Mouse (Mus musculus) limb, embryonic 14.5 days (tissue): ENCODE results near the gene Cep350. TPM values are rescaled to one million over a fixed set of nuclear protein-coding genes. Genes with fewer than 3 reads are reported as not detected.

Source experiments
- ATAC-seq: fragments of 200-750 bp; cut with Nextera tagmentation; 2 replicates; pipeline ENCODE4 v1.8.0; 2017; ENCODE audit warnings: low read depth, moderate number of reproducible peaks, moderate TSS enrichment; ENCODE audit not compliant: low FRiP score
- DNase-seq: peaks from one replicate; pipeline ENCODE4 v3.0.0-alpha.2; 2015; ENCODE audit warnings: low spot score
- H3K27ac ChIP-seq: fragments of 300-500 bp; sonication (generic); replicated peaks from 2 replicates; pipeline ENCODE4 v1.5.1; 2014; ENCODE audit warnings: low read depth, mild to moderate bottlenecking, low read length, moderate library complexity, mixed read lengths
- H3K27me3 ChIP-seq: fragments of 300-500 bp; sonication (generic); 2 replicates; pipeline ENCODE4 v1.6.1; 2014; ENCODE audit warnings: low read length, mixed read lengths; ENCODE audit not compliant: control insufficient read depth, insufficient read depth
- H3K36me3 ChIP-seq: fragments of 300-500 bp; sonication (generic); 2 replicates; pipeline ENCODE4 v1.6.1; 2014; ENCODE audit warnings: mild to moderate bottlenecking, low read length, moderate library complexity, mixed read lengths; ENCODE audit not compliant: control insufficient read depth, insufficient read depth
- H3K4me1 ChIP-seq: fragments of 300-500 bp; sonication (generic); 2 replicates; pipeline ENCODE4 v1.6.1; 2014; ENCODE audit warnings: antibody characterized with exemption, low read length, mixed read lengths; ENCODE audit not compliant: control insufficient read depth, insufficient read depth
- H3K4me2 ChIP-seq: fragments of 300-500 bp; sonication (generic); replicated peaks from 2 replicates; pipeline ENCODE4 v1.6.1; 2014; ENCODE audit warnings: low read depth, mild to moderate bottlenecking, low read length, moderate library complexity; ENCODE audit not compliant: severe bottlenecking
- H3K4me3 ChIP-seq: fragments of 300-500 bp; sonication (generic); replicated peaks from 2 replicates; pipeline ENCODE4 v1.5.1; 2014; ENCODE audit warnings: low read length
- H3K9ac ChIP-seq: fragments of 300-500 bp; sonication (generic); 2 replicates; pipeline ENCODE4 v1.6.1; 2014; ENCODE audit warnings: mild to moderate bottlenecking, low read depth, low read length, moderate library complexity; ENCODE audit not compliant: severe bottlenecking
- H3K9me3 ChIP-seq: fragments of 300-500 bp; sonication (generic); 2 replicates; pipeline ENCODE4 v1.6.1; 2016; ENCODE audit warnings: low read length; ENCODE audit not compliant: control insufficient read depth
- POLR2A ChIP-seq: fragments of 200-500 bp; IDR thresholded peaks from 2 replicates; pipeline ENCODE4 v1.8.0; 2012; ENCODE audit warnings: inconsistent platforms, mild to moderate bottlenecking, moderate library complexity, borderline replicate concordance; ENCODE audit not compliant: insufficient read depth, insufficient read length; ENCODE audit errors: extremely low read depth
- WGBS: fragments of 180-500 bp; shearing (Covaris S2); extraction: QIAGEN DNeasy Blood & Tissue Kit; methylation state at CpG from one replicate; pipeline ENCODE4 v1.1.7; 2014; 5-methylcytosine and 5-hydroxymethylcytosine counted together
- polyA plus RNA-seq, 2 experiments: library from polyadenylated mRNA; depleted of rRNA in 1 of 2; stranded (reverse) in 1 of 2; unstranded in 1 of 2; fragments of >200 nt; fragmentation: Nextera tagmentation in 1 of 2; extraction: Ambion mirVana in 1 of 2; gene quantifications; 2 replicates each; pipeline versions ENCODE4 v1.2.1 to v1.2.3; 2012 to 2014

Cep350 gene
- polyA plus RNA-seq, 2 experiments = 10.9 to 13.4 TPM

- Histone ChIP-seq H3K27ac (no peak overlapping the region), H3K4me2 (no peak overlapping the region), H3K9ac (no peak overlapping the region), H3K27me3 (no peaks in the 10 kb centered on the region), H3K4me3 (no peak overlapping the region), H3K36me3 (peaks cover 33% of the 10 kb centered on the region), H3K4me1 (no peaks in the 10 kb centered on the region), H3K9me3 (no peaks in the 10 kb centered on the region)
- 94% methylated on average over 5 of the region's 5 CpGs for WGBS
- ATAC-seq = no peak
- DNase-seq = no peak
- TF ChIP-seq POLR2A = no peak
These were observed 177.2 kb downstream of the Cep350 start for GRCm38 (mm10) chr1:155795791-155796233.

Other genes starting within 250 kb of the Cep350 start
- gene Lhx4, start 221.6 kb downstream of the Cep350 start, polyA plus RNA-seq (2012; rRNA removed) = not detected in 2 replicates
- not detected in 2 replicates for gene Lhx4, start 221.6 kb downstream of the Cep350 start, polyA plus RNA-seq (2014; fragmentation: Nextera tagmentation; extraction: Ambion mirVana)
- gene Qsox1, start 160.4 kb downstream of the Cep350 start, polyA plus RNA-seq (2012; rRNA removed) = 65.6 and 83.1 TPM in 2 replicates
- gene Qsox1, start 160.4 kb downstream of the Cep350 start, polyA plus RNA-seq (2014; fragmentation: Nextera tagmentation; extraction: Ambion mirVana) = 15.0 and 16.1 TPM in 2 replicates
- 94.4 and 107 TPM in 2 replicates for gene Tor1aip2, start 62.1 kb upstream of the Cep350 start, polyA plus RNA-seq (2012; rRNA removed)
- 121 and 123 TPM in 2 replicates for gene Tor1aip2, start 62.1 kb upstream of the Cep350 start, polyA plus RNA-seq (2014; fragmentation: Nextera tagmentation; extraction: Ambion mirVana)
- 22.4 and 27.2 TPM in 2 replicates for gene Tor1aip1, start 63.2 kb upstream of the Cep350 start, polyA plus RNA-seq (2012; rRNA removed)
- gene Tor1aip1, start 63.2 kb upstream of the Cep350 start, polyA plus RNA-seq (2014; fragmentation: Nextera tagmentation; extraction: Ambion mirVana) = 45.6 and 49.7 TPM in 2 replicates
- 0.96 and 1.1 TPM in 2 replicates for gene Fam163a, start 231.8 kb upstream of the Cep350 start, polyA plus RNA-seq (2012; rRNA removed)
- gene Fam163a, start 231.8 kb upstream of the Cep350 start, polyA plus RNA-seq (2014; fragmentation: Nextera tagmentation; extraction: Ambion mirVana) = 1.0 and 2.2 TPM in 2 replicates